Mouse (Mus musculus): ENCODE data around the gene Dhodh. TPM values are rescaled to one million over a fixed set of nuclear protein-coding genes. Genes with fewer than 3 reads are reported as not detected.

Gene Dhodh
- polyA plus RNA-seq, 1 experiment from 2014 or later, result 34.3 TPM

DNA sequence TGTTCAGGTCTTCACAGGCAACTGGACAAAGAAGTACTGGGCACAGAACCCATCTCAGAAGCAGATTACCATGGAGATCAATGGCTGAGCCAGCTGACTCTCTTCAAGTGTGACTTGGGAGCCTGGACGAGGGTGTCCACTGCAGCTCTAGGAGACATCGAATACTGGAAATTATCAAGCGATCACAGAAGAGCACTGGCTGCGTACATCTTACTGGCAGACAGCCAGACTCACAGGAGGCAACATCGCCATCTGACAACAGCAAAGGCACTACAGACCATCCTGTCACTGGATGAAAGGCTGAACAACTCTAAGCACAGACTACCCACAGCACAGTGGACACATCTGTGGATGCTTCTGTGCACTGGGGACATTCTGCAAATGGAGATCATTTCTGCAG lies 16.3 kb downstream of the Dhodh start:
- whole genome bisulfite sequencing, result 82% methylated on average over 5 of the region's 5 CpGs

DNA sequence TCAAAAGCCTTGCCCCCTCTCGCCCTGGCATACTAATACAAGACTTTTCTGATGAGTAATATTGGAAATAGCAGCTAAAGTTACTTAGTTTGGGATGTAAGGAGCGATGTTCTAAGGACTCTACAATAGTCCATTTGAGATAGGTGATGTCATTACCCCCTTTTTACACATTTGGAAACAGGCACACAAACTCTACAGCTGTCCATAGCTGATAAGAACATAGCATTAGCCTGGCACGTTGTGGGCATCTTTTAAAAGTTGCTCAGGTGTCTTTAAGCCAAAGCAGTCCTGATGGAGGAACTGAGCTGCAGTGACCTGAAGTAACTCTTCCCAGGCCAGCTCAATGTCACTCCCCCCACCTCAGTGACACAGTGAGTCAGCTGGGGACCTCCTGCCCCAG lies 17.1 kb downstream of the Dhodh start:
- no peak for ATAC-seq
- no peaks in the 10 kb centered on the region for H3K27me3 ChIP-seq (replicated peaks; ENCODE audit: control insufficient read depth, insufficient read depth, low read length)
- H3K27ac ChIP-seq (ENCODE audit: low read depth, low read length), result no peak overlapping the region
- H3K9me3 ChIP-seq (ENCODE audit: control insufficient read depth, low read length), result no peaks in the 10 kb centered on the region
- 85% methylated on average over 3 of the region's 3 CpGs for WGBS
- no peaks in the 10 kb centered on the region for H3K4me1 ChIP-seq (ENCODE audit: control insufficient read depth, insufficient read depth, low read depth, low read length)
- peaks cover 6% of the 10 kb centered on the region for H3K36me3 ChIP-seq (ENCODE audit: control insufficient read depth, insufficient read depth, low read length)
- no peak overlapping the region for H3K4me2 ChIP-seq (ENCODE audit: low read length)
- no peak overlapping the region for H3K4me3 ChIP-seq (ENCODE audit: low read length)
- H3K9ac ChIP-seq (ENCODE audit: low read depth, low read length), result no peak overlapping the region

More for the DNA sequence above, 16.3 kb downstream of the Dhodh start:
- H3K27me3 ChIP-seq (replicated peaks; ENCODE audit: control insufficient read depth, insufficient read depth, low read length), result no peaks in the 10 kb centered on the region
- H3K9me3 ChIP-seq (ENCODE audit: control insufficient read depth, low read length), result no peaks in the 10 kb centered on the region
- no peak overlapping the region for H3K9ac ChIP-seq (ENCODE audit: low read depth, low read length)
- no peak overlapping the region for H3K4me2 ChIP-seq (ENCODE audit: low read length)
- no peak overlapping the region for H3K27ac ChIP-seq (ENCODE audit: low read depth, low read length)
- H3K36me3 ChIP-seq (ENCODE audit: control insufficient read depth, insufficient read depth, low read length), result peaks cover 6% of the 10 kb centered on the region
- no peak overlapping the region for H3K4me3 ChIP-seq (ENCODE audit: low read length)
- no peak for ATAC-seq
- H3K4me1 ChIP-seq (ENCODE audit: control insufficient read depth, insufficient read depth, low read depth, low read length), result no peaks in the 10 kb centered on the region

DNA sequence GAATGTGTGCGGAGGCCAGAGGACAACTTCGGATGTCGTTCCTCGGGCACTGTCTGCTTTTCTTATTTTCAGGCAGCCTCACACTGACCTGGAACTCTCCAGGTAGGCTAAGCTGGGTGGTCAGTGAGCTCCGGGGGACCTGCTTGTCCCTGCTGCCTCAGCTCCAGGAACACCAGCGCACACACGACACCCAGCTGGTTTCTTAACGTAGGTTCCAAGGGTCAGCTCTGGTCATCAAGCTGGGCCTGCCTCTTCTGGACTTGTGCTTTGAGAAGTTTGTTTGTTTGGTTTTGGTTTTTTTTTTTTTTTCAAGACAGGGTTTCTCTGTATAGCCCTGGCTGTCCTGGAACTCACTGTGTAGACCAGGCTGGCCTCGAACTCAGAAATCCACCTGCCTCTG lies 17.6 kb downstream of the Dhodh start:
- WGBS, result 85% methylated on average over 9 of the region's 9 CpGs
- H3K9me3 ChIP-seq (ENCODE audit: control insufficient read depth, low read length), result no peaks in the 10 kb centered on the region

DNA sequence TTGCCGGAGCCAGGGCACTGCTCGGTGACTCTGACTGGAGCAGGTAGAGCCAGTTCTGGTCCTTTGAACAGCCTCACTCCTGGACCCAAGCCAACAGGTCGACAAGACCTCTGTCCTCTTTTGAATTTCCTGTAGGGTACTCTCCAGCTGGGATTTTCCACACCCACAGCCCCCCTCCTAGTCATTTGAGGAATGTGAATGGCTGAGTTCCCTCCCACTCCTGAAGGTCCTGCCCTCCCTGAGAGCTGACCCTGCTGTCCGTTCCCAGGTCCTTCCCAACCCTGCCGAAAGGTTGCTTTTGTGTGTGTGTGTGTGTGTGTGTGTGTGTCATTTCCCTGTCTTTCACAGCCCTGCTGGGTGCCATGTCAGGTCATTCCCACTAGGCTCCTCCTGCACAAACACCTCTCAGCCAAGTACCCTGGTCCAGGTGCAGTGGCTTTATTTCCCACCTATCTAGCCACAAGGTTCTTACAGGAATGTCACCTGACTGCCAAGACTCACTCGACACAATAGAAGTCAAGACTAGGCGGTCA lies 21.4 kb downstream of the Dhodh start:
- no peaks in the 10 kb centered on the region for H3K27me3 ChIP-seq (replicated peaks; ENCODE audit: control insufficient read depth, insufficient read depth, low read length)
- 71% methylated on average over 7 of the region's 7 CpGs for WGBS
- no peak for ATAC-seq

More for the DNA sequence above, 17.6 kb downstream of the Dhodh start:
- Histone ChIP-seq H3K4me2 (ENCODE audit: low read length) (no peak overlapping the region), H3K9ac (ENCODE audit: low read depth, low read length) (no peak overlapping the region), H3K4me3 (ENCODE audit: low read length) (no peak overlapping the region), H3K27ac (ENCODE audit: low read depth, low read length) (no peak overlapping the region), H3K4me1 (ENCODE audit: control insufficient read depth, insufficient read depth, low read depth, low read length) (no peaks in the 10 kb centered on the region), H3K27me3 (replicated peaks; ENCODE audit: control insufficient read depth, insufficient read depth, low read length) (no peaks in the 10 kb centered on the region), H3K36me3 (ENCODE audit: control insufficient read depth, insufficient read depth, low read length) (peaks cover 6% of the 10 kb centered on the region)
- ATAC-seq, result no peak

DNA sequence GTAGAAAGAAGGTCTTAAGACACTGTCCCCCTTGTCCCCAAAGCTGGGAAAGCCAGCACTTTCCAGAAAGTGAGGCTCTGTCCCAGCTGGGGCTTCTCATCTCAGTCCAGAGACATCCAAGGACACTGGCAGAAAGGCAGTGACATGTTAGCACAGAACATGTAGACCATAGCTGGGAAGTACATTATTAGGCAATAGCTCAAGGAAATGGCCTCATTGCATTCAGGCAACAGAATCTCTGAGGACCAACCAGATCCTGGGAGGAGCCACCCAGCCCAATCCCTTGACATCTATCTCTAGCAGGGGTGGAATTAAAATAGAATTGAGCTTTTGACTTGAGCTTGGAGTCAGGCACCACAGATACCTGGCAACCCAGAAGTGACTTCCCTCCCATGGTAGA lies 22.8 kb downstream of the Dhodh start:
- no peak for ATAC-seq
- Histone ChIP-seq H3K4me1 (ENCODE audit: control insufficient read depth, insufficient read depth, low read depth, low read length) (no peaks in the 10 kb centered on the region), H3K4me2 (ENCODE audit: low read length) (no peak overlapping the region), H3K9ac (ENCODE audit: low read depth, low read length) (no peak overlapping the region), H3K27ac (ENCODE audit: low read depth, low read length) (no peak overlapping the region), H3K36me3 (ENCODE audit: control insufficient read depth, insufficient read depth, low read length) (no peaks in the 10 kb centered on the region), H3K27me3 (replicated peaks; ENCODE audit: control insufficient read depth, insufficient read depth, low read length) (no peaks in the 10 kb centered on the region), H3K9me3 (ENCODE audit: control insufficient read depth, low read length) (no peaks in the 10 kb centered on the region; the same call in 1 of the 2 replicates), H3K4me3 (ENCODE audit: low read length) (no peak overlapping the region)

More for the DNA sequence above, 21.4 kb downstream of the Dhodh start:
- Histone ChIP-seq H3K4me3 (ENCODE audit: low read length) (no peak overlapping the region), H3K9me3 (ENCODE audit: control insufficient read depth, low read length) (no peaks in the 10 kb centered on the region; the same call in 1 of the 2 replicates), H3K27ac (ENCODE audit: low read depth, low read length) (no peak overlapping the region), H3K4me1 (ENCODE audit: control insufficient read depth, insufficient read depth, low read depth, low read length) (no peaks in the 10 kb centered on the region), H3K4me2 (ENCODE audit: low read length) (no peak overlapping the region), H3K36me3 (ENCODE audit: control insufficient read depth, insufficient read depth, low read length) (no peaks in the 10 kb centered on the region; the same call in 1 of the 2 replicates), H3K9ac (ENCODE audit: low read depth, low read length) (no peak overlapping the region)

DNA sequence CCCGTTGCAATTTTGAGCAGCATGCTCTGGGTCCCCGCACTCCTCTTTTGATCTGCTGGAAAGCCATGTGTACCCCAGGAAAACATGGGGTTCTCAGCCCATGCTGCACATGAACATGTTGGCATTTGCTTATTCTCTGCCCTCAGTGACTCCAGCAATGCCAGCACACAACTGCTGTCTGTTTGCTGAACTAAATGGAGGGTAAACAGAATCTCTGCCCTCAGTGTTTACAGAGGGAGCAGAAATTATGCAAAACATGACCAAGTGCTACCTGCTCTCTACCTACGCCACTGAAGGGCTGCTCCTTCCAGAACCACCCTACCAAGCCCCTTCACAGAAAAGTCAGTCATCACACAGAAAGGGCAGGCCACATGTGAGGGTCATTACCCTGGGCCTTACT lies 23.6 kb downstream of the Dhodh start:
- Histone ChIP-seq H3K27me3 (replicated peaks; ENCODE audit: control insufficient read depth, insufficient read depth, low read length) (no peaks in the 10 kb centered on the region), H3K36me3 (ENCODE audit: control insufficient read depth, insufficient read depth, low read length) (no peaks in the 10 kb centered on the region)
- WGBS, result 90% methylated on average over 3 of the region's 3 CpGs

DNA sequence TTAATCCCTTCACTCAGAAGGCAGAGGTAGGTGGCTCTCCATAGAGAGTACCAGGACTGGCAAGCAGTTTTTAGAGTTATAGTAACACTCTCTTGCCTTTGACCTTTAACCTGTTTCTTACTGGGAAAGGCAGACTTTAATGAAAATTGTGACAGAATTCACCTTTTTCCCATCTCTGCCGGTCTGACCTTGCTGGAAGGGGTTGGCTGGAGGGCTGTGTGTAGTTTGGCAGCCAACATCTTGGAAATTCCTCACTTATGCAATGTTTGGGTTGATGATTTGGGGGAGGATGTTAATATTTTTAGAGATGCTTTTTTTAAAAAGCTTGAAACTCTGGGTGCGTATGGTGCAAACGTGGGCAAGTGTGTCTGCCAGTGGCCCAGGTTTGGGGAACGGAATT lies 24.2 kb downstream of the Dhodh start:
- no peak overlapping the region for H3K9ac ChIP-seq (ENCODE audit: low read depth, low read length)
- H3K4me2 ChIP-seq (ENCODE audit: low read length), result no peak overlapping the region
- H3K9me3 ChIP-seq (ENCODE audit: control insufficient read depth, low read length), result no peaks in the 10 kb centered on the region; the same call in 1 of the 2 replicates
- no peaks in the 10 kb centered on the region for H3K4me1 ChIP-seq (ENCODE audit: control insufficient read depth, insufficient read depth, low read depth, low read length)
- H3K27me3 ChIP-seq (replicated peaks; ENCODE audit: control insufficient read depth, insufficient read depth, low read length), result no peaks in the 10 kb centered on the region
- WGBS, result 86% methylated on average over 4 of the region's 4 CpGs
- H3K36me3 ChIP-seq (ENCODE audit: control insufficient read depth, insufficient read depth, low read length), result no peaks in the 10 kb centered on the region
- ATAC-seq, result no peak
- no peak overlapping the region for H3K4me3 ChIP-seq (ENCODE audit: low read length)
- no peak overlapping the region for H3K27ac ChIP-seq (ENCODE audit: low read depth, low read length)

More for the DNA sequence above, 23.6 kb downstream of the Dhodh start:
- no peak for ATAC-seq
- H3K4me3 ChIP-seq (ENCODE audit: low read length), result no peak overlapping the region
- H3K4me2 ChIP-seq (ENCODE audit: low read length), result no peak overlapping the region
- H3K4me1 ChIP-seq (ENCODE audit: control insufficient read depth, insufficient read depth, low read depth, low read length), result no peaks in the 10 kb centered on the region
- H3K9ac ChIP-seq (ENCODE audit: low read depth, low read length), result no peak overlapping the region
- H3K27ac ChIP-seq (ENCODE audit: low read depth, low read length), result no peak overlapping the region
- no peaks in the 10 kb centered on the region; the same call in 1 of the 2 replicates for H3K9me3 ChIP-seq (ENCODE audit: control insufficient read depth, low read length)

DNA sequence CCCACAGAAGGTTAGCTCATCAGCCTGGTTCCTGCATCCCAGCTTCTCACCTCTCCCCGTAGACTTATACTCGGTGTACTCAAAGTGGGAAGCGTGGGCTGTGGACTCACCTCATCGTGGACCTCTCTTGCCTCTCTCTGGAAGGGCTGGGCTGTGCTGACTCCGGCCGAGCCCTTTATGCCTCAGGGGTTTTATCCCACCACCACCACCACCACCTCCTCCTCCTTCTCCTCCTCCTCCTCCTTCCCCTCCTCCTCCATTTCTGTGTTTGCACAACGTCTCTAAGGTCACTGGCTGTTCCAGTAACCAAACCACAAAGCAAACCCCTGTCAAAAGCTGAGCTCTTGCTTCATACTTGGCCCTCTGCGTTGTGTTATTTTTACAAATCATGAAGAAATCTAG lies 29.6 kb downstream of the Dhodh start, which contains the start of gene Hp:
TSS of gene Hp (minus strand) at position 273 of the 402 bp plus-strand sequence.
- H3K27me3 ChIP-seq (replicated peaks; ENCODE audit: control insufficient read depth, insufficient read depth, low read length), result no peaks in the 10 kb centered on the region
- no peak for ATAC-seq
- no peak within 1 kb of the TSS for H3K4me3 ChIP-seq (ENCODE audit: low read length)
- H3K27ac ChIP-seq (ENCODE audit: low read depth, low read length), result no peak within 1 kb of the TSS
- 86% methylated on average over 8 of the region's 8 CpGs for WGBS
- no peaks in the 10 kb centered on the region for H3K36me3 ChIP-seq (ENCODE audit: control insufficient read depth, insufficient read depth, low read length)
- H3K4me1 ChIP-seq (ENCODE audit: control insufficient read depth, insufficient read depth, low read depth, low read length), result no peaks in the 10 kb centered on the region
- H3K4me2 ChIP-seq (ENCODE audit: low read length), result no peak within 1 kb of the TSS
- no peaks in the 10 kb centered on the region; the same call in 1 of the 2 replicates for H3K9me3 ChIP-seq (ENCODE audit: control insufficient read depth, low read length)
- H3K9ac ChIP-seq (ENCODE audit: low read depth, low read length), result no peak within 1 kb of the TSS

DNA sequence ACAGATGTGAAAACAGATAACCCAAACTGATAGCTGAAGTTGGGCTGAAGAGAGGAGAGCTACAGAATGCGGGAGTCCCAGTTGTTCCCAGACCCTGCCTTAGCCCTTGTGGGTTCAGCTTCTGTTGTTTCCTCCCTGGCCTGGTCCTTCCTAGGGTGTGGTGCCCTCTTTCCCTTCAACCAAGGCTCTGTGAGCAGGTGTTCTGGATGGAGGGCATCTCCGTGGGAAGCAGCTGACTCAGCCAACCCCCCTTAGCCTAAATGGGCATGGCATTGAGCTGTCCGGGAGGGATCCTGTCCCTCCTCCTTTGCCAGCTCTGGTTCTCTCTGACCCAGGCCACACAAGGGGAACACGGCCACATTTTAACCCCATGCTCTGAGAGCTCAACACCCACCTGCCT lies 32.2 kb downstream of the Dhodh start:
- no peak overlapping the region for H3K27ac ChIP-seq (ENCODE audit: low read depth, low read length)
- no peak for ATAC-seq
- H3K4me2 ChIP-seq (ENCODE audit: low read length), result no peak overlapping the region
- no peaks in the 10 kb centered on the region for H3K27me3 ChIP-seq (replicated peaks; ENCODE audit: control insufficient read depth, insufficient read depth, low read length)
- no peaks in the 10 kb centered on the region for H3K4me1 ChIP-seq (ENCODE audit: control insufficient read depth, insufficient read depth, low read depth, low read length)
- peaks cover 3% of the 10 kb centered on the region; the same call in 1 of the 2 replicates for H3K36me3 ChIP-seq (ENCODE audit: control insufficient read depth, insufficient read depth, low read length)
- no peak overlapping the region for H3K9ac ChIP-seq (ENCODE audit: low read depth, low read length)
- H3K9me3 ChIP-seq (ENCODE audit: control insufficient read depth, low read length), result no peaks in the 10 kb centered on the region
- 86% methylated on average over 4 of the region's 4 CpGs for WGBS
- H3K4me3 ChIP-seq (ENCODE audit: low read length), result no peak overlapping the region
